Mouse (Mus musculus) CH12.LX (cell line): ENCODE measurements around the gene Timm23. TPM values are rescaled to one million over a fixed set of nuclear protein-coding genes. Genes with fewer than 3 reads are reported as not detected.

Source experiments
- DNase-seq: peaks from one replicate; pipeline ENCODE4 v3.0.0-alpha.2; 2013; ENCODE audit errors: extremely low read depth
- H3K27ac ChIP-seq: 2 replicates; pipeline ENCODE4 v1.5.1; 2012; ENCODE audit warnings: low read depth, mild to moderate bottlenecking, control low read depth, moderate library complexity; ENCODE audit not compliant: insufficient read depth
- H3K27me3 ChIP-seq: replicated peaks from 2 replicates; pipeline ENCODE3; 2012; ENCODE audit warnings: inconsistent platforms
- H3K36me3 ChIP-seq, 2 experiments: replicated peaks in 1 of 2; 2 replicates each; pipeline versions ENCODE3 to v1.6.1; 2012; ENCODE audit warnings: inconsistent platforms in 1 of 2, low read length in 1 of 2, mild to moderate bottlenecking in 1 of 2, mixed read lengths in 1 of 2, moderate library complexity in 1 of 2; ENCODE audit not compliant: control insufficient read depth in 1 of 2, insufficient read depth in 1 of 2
- H3K4me1 ChIP-seq, 2 experiments: 2 replicates each; pipeline ENCODE4 v1.6.1; 2012; ENCODE audit warnings: inconsistent platforms in 1 of 2, moderate library complexity in 1 of 2; ENCODE audit not compliant: insufficient read depth in 2 of 2, control insufficient read depth in 1 of 2
- H3K4me2 ChIP-seq: 2 replicates; pipeline ENCODE4 v1.6.1; 2012; ENCODE audit warnings: low read depth, mild to moderate bottlenecking, control low read depth; ENCODE audit not compliant: poor library complexity, insufficient read depth, severe bottlenecking
- H3K4me3 ChIP-seq, 3 experiments: fragments of 150-350 bp in 1 of 3; sonication (generic) in 1 of 3; replicated peaks in 1 of 3; 2 replicates each; pipeline versions ENCODE3 to v1.5.1; 2011 to 2012; ENCODE audit warnings: low read depth in 2 of 3, low read length in 2 of 3, mild to moderate bottlenecking in 2 of 3, moderate library complexity in 2 of 3, control low read depth in 1 of 3, improper control_type of control experiment in 1 of 3, inconsistent platforms in 1 of 3, mixed read lengths in 1 of 3; ENCODE audit not compliant: poor library complexity in 1 of 3
- H3K79me2 ChIP-seq: replicated peaks from 2 replicates; pipeline ENCODE4 v1.6.1; 2012; ENCODE audit warnings: mild to moderate bottlenecking, moderate library complexity; ENCODE audit not compliant: control insufficient read depth, poor library complexity, insufficient read depth, severe bottlenecking; ENCODE audit errors: extremely low read depth
- H3K9ac ChIP-seq: 2 replicates; pipeline ENCODE4 v1.6.1; 2012; ENCODE audit warnings: low read depth, mild to moderate bottlenecking, control low read depth, moderate library complexity; ENCODE audit not compliant: insufficient read depth
- H3K9me3 ChIP-seq: replicated peaks from 2 replicates; pipeline ENCODE3; 2012; ENCODE audit warnings: low read length, inconsistent platforms, mixed read lengths
- CTCF ChIP-seq, 2 experiments: IDR thresholded peaks in 1 of 2; conservative IDR thresholded peaks in 1 of 2; 2 replicates each; pipeline ENCODE4 v1.5.1; 2011 to 2012; ENCODE audit warnings: low read depth in 2 of 2, low read length in 2 of 2, improper control_type of control experiment in 1 of 2, inconsistent platforms in 1 of 2, mild to moderate bottlenecking in 1 of 2, moderate library complexity in 1 of 2
- E2F4 ChIP-seq: IDR thresholded peaks from 2 replicates; pipeline ENCODE4 v1.6.1; 2011; ENCODE audit warnings: low read depth, low read length, improper control_type of control experiment; ENCODE audit not compliant: insufficient replicate concordance
- EP300 ChIP-seq: IDR thresholded peaks from 2 replicates; pipeline ENCODE4 v1.6.1; 2011; ENCODE audit warnings: low read length, improper control_type of control experiment
- ETS1 ChIP-seq: conservative IDR thresholded peaks from 2 replicates; pipeline ENCODE4 v1.6.1; 2012; ENCODE audit warnings: low read depth, mild to moderate bottlenecking, inconsistent platforms, low read length, improper control_type of control experiment, moderate library complexity
- IRF4 ChIP-seq: IDR thresholded peaks from 2 replicates; pipeline ENCODE4 v1.6.1; 2014; ENCODE audit warnings: low read depth, mild to moderate bottlenecking, inconsistent platforms, low read length, improper control_type of control experiment
- KAT2A ChIP-seq: IDR thresholded peaks from 2 replicates; pipeline ENCODE4 v1.6.1; 2012; ENCODE audit warnings: low read length, improper control_type of control experiment, inconsistent platforms; ENCODE audit not compliant: insufficient replicate concordance
- MEF2A ChIP-seq: IDR thresholded peaks from 2 replicates; pipeline ENCODE4 v1.6.1; 2014; ENCODE audit warnings: low read depth, mild to moderate bottlenecking, inconsistent platforms, low read length, improper control_type of control experiment, borderline replicate concordance
- MXI1 ChIP-seq: IDR thresholded peaks from 2 replicates; pipeline ENCODE4 v1.6.1; 2011; ENCODE audit warnings: mild to moderate bottlenecking, low read depth, low read length, improper control_type of control experiment
- MYC ChIP-seq: IDR thresholded peaks from 2 replicates; pipeline ENCODE4 v1.6.1; 2011; ENCODE audit warnings: low read depth, mild to moderate bottlenecking, improper control_type of control experiment, low read length
- POLR2AphosphoS2 ChIP-seq: IDR thresholded peaks from 2 replicates; pipeline ENCODE4 v1.6.1; 2011; ENCODE audit warnings: low read depth, low read length, improper control_type of control experiment
- RAD21 ChIP-seq: IDR thresholded peaks from 2 replicates; pipeline ENCODE4 v1.6.1; 2011; ENCODE audit warnings: low read depth, mild to moderate bottlenecking, low read length, improper control_type of control experiment, moderate library complexity
- ZKSCAN1 ChIP-seq: IDR thresholded peaks from 2 replicates; pipeline ENCODE4 v1.6.1; 2012; ENCODE audit warnings: low read depth, inconsistent platforms, low read length, improper control_type of control experiment, borderline replicate concordance
- dilution Hi-C: fragments of 300-500 bp; cut with MboI; formaldehyde crosslinking; loops from 2 replicates; pipeline ENCODE4 v1.14.3; 2020; ENCODE audit warnings: low sequenced_read_pairs; ENCODE audit not compliant: extremely low pct_unique_long_range_greater_than_20kb, extremely low pct_ligation_motif_present
- in situ Hi-C: fragments of 300-500 bp; cut with MboI; formaldehyde crosslinking; loops from 3 replicates; pipeline ENCODE4 v1.14.3; 2019; ENCODE audit warnings: low sequenced_read_pairs, low pct_ligation_motif_present, low pct_unique_long_range_greater_than_20kb, mixed read lengths
- polyA plus RNA-seq: library from polyadenylated mRNA; unstranded; fragments of >175 nt; gene quantifications from 2 replicates; pipeline ENCODE4 v1.2.1, GENCODE M21; 2012; ENCODE audit warnings: low read depth; ENCODE audit not compliant: insufficient read length
- total RNA-seq, 2 experiments: library from RNA; depleted of rRNA; stranded (reverse); fragments of 300-350 nt in 1 of 2; fragments of >200 nt in 1 of 2; gene quantifications; 2 replicates each; pipeline ENCODE4 v1.2.3; 2012 to 2014

Timm23 gene
- total and polyA plus RNA-seq, 3 experiments, result 285 to 558 (median 495) TPM

- no peak overlapping the region for H3K4me2 ChIP-seq
- no peaks in the 10 kb centered on the region for H3K4me1 ChIP-seq
- H3K9me3 ChIP-seq, result peaks cover 8% of the 10 kb centered on the region
- TF ChIP-seq POLR2AphosphoS2 (no peak), E2F4 (no peak), EP300 (no peak), MXI1 (no peak)
- H3K9ac ChIP-seq, result no peak overlapping the region
- no peak for DNase-seq
- dilution Hi-C loops, result no loop called here
- H3K27me3 ChIP-seq, result no peaks in the 10 kb centered on the region
- no peaks in the 10 kb centered on the region for H3K79me2 ChIP-seq
- H3K4me3 ChIP-seq, result no peak overlapping the region
- H3K27ac ChIP-seq, result no peak overlapping the region
- in situ Hi-C loops, result loop anchor here (5.0 kb wide), 1 partner anchor 35 kb away; no protein-coding TSS in a partner anchor
- H3K36me3 ChIP-seq, result peaks cover 0 to 1% of the 10 kb centered on the region in 2 experiments
These were observed 49.3 kb downstream of the Timm23 start for GRCm38 (mm10) chr14:32152243-32152965.

GRCm38 (mm10) chr14:32150872-32151271, 50.8 kb downstream of the Timm23 start:
- no peak for DNase-seq
- TF ChIP-seq MYC (no peak), ETS1 (no peak), ZKSCAN1 (no peak), CTCF (conservative IDR thresholded peaks at IDR 0.05 in 1 of 2, IDR thresholded peaks at IDR 0.05 in 1 of 2; ENCODE audit: low read depth in 2 of 2, low read length in 2 of 2) (peak in 1 of 2 experiments; percentile 46; a peak in 2 of 4 replicates), RAD21 (peak; percentile 48), KAT2A (no peak)
- no peaks in the 10 kb centered on the region for H3K4me1 ChIP-seq
- dilution Hi-C loops (no loop called here), in situ Hi-C loops (loop anchor here (5.0 kb wide), 1 partner anchor 36 kb away; no protein-coding TSS in a partner anchor)
- no peak overlapping the region for H3K9ac ChIP-seq
- no peaks in the 10 kb centered on the region for H3K36me3 ChIP-seq
- no peaks in the 10 kb centered on the region for H3K79me2 ChIP-seq
- no peak overlapping the region for H3K4me2 ChIP-seq
- H3K27me3 ChIP-seq, result no peaks in the 10 kb centered on the region
- H3K4me3 ChIP-seq, result no peak overlapping the region
- H3K9me3 ChIP-seq, result peaks cover 13% of the 10 kb centered on the region
- no peak overlapping the region for H3K27ac ChIP-seq

GRCm38 (mm10) chr14:32146578-32146977, 55.1 kb downstream of the Timm23 start:
- Histone ChIP-seq H3K79me2 (no peaks in the 10 kb centered on the region), H3K9ac (no peak overlapping the region), H3K9me3 (peaks cover 13% of the 10 kb centered on the region), H3K27me3 (no peaks in the 10 kb centered on the region), H3K27ac (no peak overlapping the region), H3K4me2 (no peak overlapping the region), H3K36me3 (no peaks in the 10 kb centered on the region), H3K4me3 (no peak overlapping the region), H3K4me1 (peaks cover 0 to 3% of the 10 kb centered on the region in 2 experiments; a peak in 2 of 4 replicates)
- in situ Hi-C loops (no loop called here), dilution Hi-C loops (no loop called here)
- DNase-seq, result no peak
- no peak for TF ChIP-seq IRF4
- no peak for TF ChIP-seq MEF2A
